Mouse (Mus musculus): ENCODE data around the gene Asns. TPM values are rescaled to one million over a fixed set of nuclear protein-coding genes. Genes with fewer than 3 reads are reported as not detected.

Asns gene
- polyA plus RNA-seq, 1 experiment from 2014 or later: 57.2 TPM

DNA sequence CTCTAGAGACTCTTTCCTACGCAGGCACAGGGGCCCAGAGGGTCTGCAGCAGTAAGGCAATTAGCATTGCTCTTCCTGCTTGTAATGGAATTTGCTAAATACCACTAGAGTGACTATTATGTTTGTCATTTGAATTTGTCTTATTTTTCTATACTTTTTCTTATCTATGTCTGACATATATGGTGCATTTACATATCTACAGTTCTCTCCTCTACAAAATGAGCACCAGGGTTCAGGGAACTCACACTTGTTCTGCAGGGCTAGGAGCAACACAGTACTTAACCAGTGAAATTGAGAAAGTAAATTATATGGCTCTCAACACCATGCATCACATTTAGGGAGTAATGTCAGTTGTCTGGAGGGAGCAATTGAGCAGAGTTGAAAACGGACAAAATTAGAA is 21.2 kb upstream of the Asns start:
- DNase-seq (ENCODE audit: low spot score): no peak
- ATAC-seq (ENCODE audit: low FRiP score): no peak
- 78% methylated on average over 2 of the region's 2 CpGs for WGBS
- H3K9ac ChIP-seq (ENCODE audit: low read depth, low read length): no peak overlapping the region
- no peaks in the 10 kb centered on the region for H3K9me3 ChIP-seq (ENCODE audit: control insufficient read depth, low read length)
- H3K36me3 ChIP-seq (ENCODE audit: control insufficient read depth, insufficient read depth, low read length): no peaks in the 10 kb centered on the region
- H3K4me3 ChIP-seq (ENCODE audit: low read depth, low read length): no peak overlapping the region
- no peak overlapping the region for H3K4me2 ChIP-seq (replicated peaks; ENCODE audit: low read depth, low read length)
- H3K4me1 ChIP-seq (replicated peaks; ENCODE audit: control insufficient read depth, insufficient read depth, low read length): no peaks in the 10 kb centered on the region
- no peaks in the 10 kb centered on the region for H3K27me3 ChIP-seq (ENCODE audit: control insufficient read depth, insufficient read depth, low read length)
- no peak overlapping the region for H3K27ac ChIP-seq (ENCODE audit: low read depth, low read length)

DNA sequence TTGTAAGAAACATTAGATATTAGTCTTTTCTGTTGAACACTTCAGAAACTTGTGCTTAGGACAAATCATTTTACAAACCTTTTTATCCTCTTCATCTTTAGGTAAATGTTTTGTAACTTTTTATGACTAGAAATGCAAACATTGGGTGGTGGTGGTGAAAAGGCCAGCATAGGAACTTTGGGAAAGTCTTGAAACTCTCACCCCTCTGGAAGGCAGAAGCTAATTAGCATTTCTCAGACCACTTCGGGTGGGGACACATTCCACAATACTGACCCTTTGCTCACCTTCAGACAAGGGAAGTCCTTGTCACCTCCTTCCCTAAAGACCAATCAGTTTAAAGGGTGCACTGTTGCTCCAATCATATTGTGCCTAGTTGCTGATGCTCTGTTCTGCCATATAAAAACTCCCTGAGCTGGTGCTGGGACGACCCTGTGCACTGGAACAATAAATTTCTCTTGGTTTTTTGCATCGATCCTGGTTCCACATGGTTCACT is 18.8 kb upstream of the Asns start:
- DNase-seq (ENCODE audit: low spot score) (no peak), ATAC-seq (ENCODE audit: low FRiP score) (no peak)
- Histone ChIP-seq H3K4me2 (replicated peaks; ENCODE audit: low read depth, low read length) (no peak overlapping the region), H3K4me1 (replicated peaks; ENCODE audit: control insufficient read depth, insufficient read depth, low read length) (no peaks in the 10 kb centered on the region), H3K27ac (ENCODE audit: low read depth, low read length) (no peak overlapping the region), H3K27me3 (ENCODE audit: control insufficient read depth, insufficient read depth, low read length) (no peaks in the 10 kb centered on the region), H3K4me3 (ENCODE audit: low read depth, low read length) (no peak overlapping the region), H3K9ac (ENCODE audit: low read depth, low read length) (no peak overlapping the region), H3K9me3 (ENCODE audit: control insufficient read depth, low read length) (no peaks in the 10 kb centered on the region), H3K36me3 (ENCODE audit: control insufficient read depth, insufficient read depth, low read length) (no peaks in the 10 kb centered on the region)
- 67% methylated on average over 3 of the region's 3 CpGs for whole genome bisulfite sequencing

DNA sequence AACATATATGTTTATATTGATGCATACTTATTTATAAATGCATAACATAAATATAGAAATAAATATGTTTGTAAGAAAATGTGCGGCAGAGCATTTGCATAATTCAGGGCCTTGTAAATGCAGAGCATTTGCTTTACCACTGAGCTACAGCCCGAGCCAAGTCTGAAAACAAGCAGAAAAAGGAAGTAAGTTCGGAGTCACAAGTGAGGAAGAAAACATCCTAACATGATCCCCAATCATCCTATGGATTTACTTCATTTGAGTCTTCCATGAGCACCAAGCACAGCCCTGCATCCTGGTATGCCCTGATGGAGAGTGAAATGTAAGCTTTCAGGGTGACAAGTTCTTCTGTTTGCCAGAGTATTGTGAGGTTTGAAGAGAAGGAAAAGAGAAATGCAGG is 15.2 kb upstream of the Asns start:
- H3K9ac ChIP-seq (ENCODE audit: low read depth, low read length): no peak overlapping the region
- DNase-seq (ENCODE audit: low spot score) (no peak), ATAC-seq (ENCODE audit: low FRiP score) (no peak)
- WGBS: 78% methylated on average over 3 of the region's 3 CpGs
- no peak overlapping the region for H3K27ac ChIP-seq (ENCODE audit: low read depth, low read length)
- H3K9me3 ChIP-seq (ENCODE audit: control insufficient read depth, low read length): no peaks in the 10 kb centered on the region
- H3K27me3 ChIP-seq (ENCODE audit: control insufficient read depth, insufficient read depth, low read length): no peaks in the 10 kb centered on the region
- no peaks in the 10 kb centered on the region for H3K36me3 ChIP-seq (ENCODE audit: control insufficient read depth, insufficient read depth, low read length)
- no peaks in the 10 kb centered on the region for H3K4me1 ChIP-seq (replicated peaks; ENCODE audit: control insufficient read depth, insufficient read depth, low read length)
- no peak overlapping the region for H3K4me2 ChIP-seq (replicated peaks; ENCODE audit: low read depth, low read length)
- H3K4me3 ChIP-seq (ENCODE audit: low read depth, low read length): no peak overlapping the region

DNA sequence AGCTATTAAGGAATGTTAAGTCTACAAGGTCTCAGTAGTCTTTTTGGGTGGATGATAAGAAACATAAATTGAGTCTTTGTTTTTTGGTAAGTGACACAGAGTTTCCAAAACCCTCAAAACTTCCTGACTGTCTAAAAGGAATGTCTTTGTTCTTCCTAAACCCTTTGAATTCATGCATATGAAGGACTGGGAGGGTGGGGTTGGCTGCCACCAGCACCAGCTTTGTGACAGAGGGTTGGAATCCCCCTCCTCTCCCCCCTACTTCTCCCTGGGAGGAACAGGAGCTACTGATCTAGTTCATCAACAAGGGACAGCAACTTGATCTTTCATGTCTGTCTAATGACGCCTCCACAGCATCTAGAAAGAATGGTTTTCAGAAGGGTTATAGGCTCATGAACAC is 13.7 kb upstream of the Asns start:
- H3K27ac ChIP-seq (ENCODE audit: low read depth, low read length): no peak overlapping the region
- no peaks in the 10 kb centered on the region for H3K4me1 ChIP-seq (replicated peaks; ENCODE audit: control insufficient read depth, insufficient read depth, low read length)
- no peak for DNase-seq (ENCODE audit: low spot score)
- H3K9ac ChIP-seq (ENCODE audit: low read depth, low read length): no peak overlapping the region
- no peak overlapping the region for H3K4me3 ChIP-seq (ENCODE audit: low read depth, low read length)
- 38% methylated on average over 1 of the region's 1 CpGs for WGBS
- H3K9me3 ChIP-seq (ENCODE audit: control insufficient read depth, low read length): no peaks in the 10 kb centered on the region
- H3K36me3 ChIP-seq (ENCODE audit: control insufficient read depth, insufficient read depth, low read length): no peaks in the 10 kb centered on the region
- no peaks in the 10 kb centered on the region for H3K27me3 ChIP-seq (ENCODE audit: control insufficient read depth, insufficient read depth, low read length)
- H3K4me2 ChIP-seq (replicated peaks; ENCODE audit: low read depth, low read length): no peak overlapping the region
- ATAC-seq (ENCODE audit: low FRiP score): no peak

DNA sequence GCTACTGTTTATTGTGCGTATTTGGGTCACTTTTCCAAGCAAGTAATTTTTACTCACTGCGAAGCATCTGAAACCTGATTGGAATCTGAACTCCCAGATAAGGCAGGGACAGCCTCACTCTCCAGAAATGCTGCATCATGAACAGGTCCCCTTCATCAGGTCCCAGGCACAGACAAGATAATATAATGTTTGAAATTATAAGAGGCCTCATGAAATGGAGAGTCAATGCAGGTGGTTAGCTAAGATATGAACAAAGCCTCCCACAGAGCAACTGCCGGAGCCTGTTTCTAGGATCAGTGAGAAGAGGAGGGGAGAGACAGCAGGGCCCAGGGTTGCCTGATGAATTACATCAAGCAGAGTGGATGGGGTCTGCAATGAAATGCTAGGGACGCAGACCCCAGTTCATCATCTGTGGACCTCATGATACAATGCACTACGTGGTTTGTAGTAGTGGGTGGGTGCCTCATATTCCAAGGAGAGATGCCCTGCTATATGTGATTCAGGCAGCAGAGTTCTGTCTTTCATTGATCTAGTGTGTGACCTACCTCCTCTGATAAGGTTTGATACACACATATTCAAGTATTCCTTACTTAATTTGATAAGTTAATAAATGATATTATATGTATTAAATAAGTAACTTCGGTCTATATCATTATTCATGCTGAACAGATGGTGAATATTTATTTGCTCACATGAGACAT is 5.1 kb upstream of the Asns start:
- DNase-seq (ENCODE audit: low spot score): no peak

DNA sequence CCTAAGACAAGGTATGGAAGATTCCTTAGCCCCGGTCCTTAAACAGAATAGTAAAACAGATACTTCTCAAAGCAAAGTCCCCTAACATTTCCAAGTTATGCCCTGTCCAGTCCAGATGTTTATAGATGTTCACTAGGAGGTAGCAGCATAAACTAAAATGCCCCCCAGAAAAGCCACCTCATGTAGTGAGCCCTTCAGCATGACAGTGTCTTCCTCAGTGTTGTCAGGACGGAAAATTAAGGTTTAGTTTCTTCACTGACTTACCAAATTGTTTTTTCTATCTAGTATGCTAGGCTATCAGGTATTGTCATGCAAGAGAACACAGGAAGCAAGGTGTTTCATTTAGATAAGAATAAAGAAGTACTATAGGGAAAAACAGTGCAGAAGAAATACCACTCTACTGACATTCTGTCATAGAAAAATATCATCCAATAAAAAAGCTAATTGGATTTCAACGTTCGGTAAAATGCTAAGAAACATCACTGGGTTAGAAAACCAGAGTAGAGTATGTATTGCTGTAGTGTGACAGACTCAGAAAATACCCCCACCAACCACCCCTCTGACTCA is 4.1 kb upstream of the Asns start:
- ATAC-seq (ENCODE audit: low FRiP score) (no peak), DNase-seq (ENCODE audit: low spot score) (no peak)
- Histone ChIP-seq H3K9me3 (ENCODE audit: control insufficient read depth, low read length) (no peaks in the 10 kb centered on the region), H3K27me3 (ENCODE audit: control insufficient read depth, insufficient read depth, low read length) (no peaks in the 10 kb centered on the region), H3K9ac (ENCODE audit: low read depth, low read length) (no peak overlapping the region), H3K4me2 (replicated peaks; ENCODE audit: low read depth, low read length) (no peak overlapping the region), H3K36me3 (ENCODE audit: control insufficient read depth, insufficient read depth, low read length) (no peaks in the 10 kb centered on the region), H3K27ac (ENCODE audit: low read depth, low read length) (no peak overlapping the region), H3K4me3 (ENCODE audit: low read depth, low read length) (no peak overlapping the region), H3K4me1 (replicated peaks; ENCODE audit: control insufficient read depth, insufficient read depth, low read length) (no peaks in the 10 kb centered on the region)
- WGBS: 88% methylated on average over 4 of the region's 4 CpGs

More for the DNA sequence above, 5.1 kb upstream of the Asns start:
- no peak overlapping the region for H3K9ac ChIP-seq (ENCODE audit: low read depth, low read length)
- 85% methylated on average over 6 of the region's 6 CpGs for WGBS
- no peak overlapping the region for H3K27ac ChIP-seq (ENCODE audit: low read depth, low read length)
- no peaks in the 10 kb centered on the region for H3K27me3 ChIP-seq (ENCODE audit: control insufficient read depth, insufficient read depth, low read length)
- no peak overlapping the region for H3K4me2 ChIP-seq (replicated peaks; ENCODE audit: low read depth, low read length)
- no peak overlapping the region for H3K4me3 ChIP-seq (ENCODE audit: low read depth, low read length)
- ATAC-seq (ENCODE audit: low FRiP score): no peak
- no peaks in the 10 kb centered on the region for H3K36me3 ChIP-seq (ENCODE audit: control insufficient read depth, insufficient read depth, low read length)
- H3K4me1 ChIP-seq (replicated peaks; ENCODE audit: control insufficient read depth, insufficient read depth, low read length): no peaks in the 10 kb centered on the region
- no peaks in the 10 kb centered on the region for H3K9me3 ChIP-seq (ENCODE audit: control insufficient read depth, low read length)

DNA sequence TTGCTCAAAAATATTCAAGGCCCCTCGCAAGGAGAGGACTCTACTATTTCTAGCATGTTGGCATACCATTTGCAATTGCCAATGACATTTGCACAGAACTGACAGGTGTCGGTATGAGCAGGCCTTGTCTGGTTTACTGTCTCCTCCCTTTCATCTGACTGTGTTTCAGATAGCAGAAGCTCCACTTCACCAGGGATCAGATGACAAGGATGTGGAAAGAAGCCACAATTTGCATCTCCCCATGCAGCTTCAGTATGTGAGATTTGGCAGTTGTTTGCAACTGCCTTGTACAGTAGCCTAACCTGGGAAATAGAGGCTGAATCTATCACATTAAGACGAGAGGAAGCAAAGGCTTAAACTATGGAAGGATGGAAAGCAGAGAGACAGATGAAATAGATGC is 3.6 kb upstream of the Asns start:
- H3K4me2 ChIP-seq (replicated peaks; ENCODE audit: low read depth, low read length): no peak overlapping the region
- H3K4me3 ChIP-seq (ENCODE audit: low read depth, low read length): no peak overlapping the region
- H3K9me3 ChIP-seq (ENCODE audit: control insufficient read depth, low read length): no peaks in the 10 kb centered on the region
- no peaks in the 10 kb centered on the region for H3K27me3 ChIP-seq (ENCODE audit: control insufficient read depth, insufficient read depth, low read length)
- no peaks in the 10 kb centered on the region for H3K4me1 ChIP-seq (replicated peaks; ENCODE audit: control insufficient read depth, insufficient read depth, low read length)
- H3K9ac ChIP-seq (ENCODE audit: low read depth, low read length): no peak overlapping the region
- ATAC-seq (ENCODE audit: low FRiP score): no peak
- 75% methylated on average over 3 of the region's 3 CpGs for WGBS
- no peaks in the 10 kb centered on the region for H3K36me3 ChIP-seq (ENCODE audit: control insufficient read depth, insufficient read depth, low read length)
- H3K27ac ChIP-seq (ENCODE audit: low read depth, low read length): no peak overlapping the region
- DNase-seq (ENCODE audit: low spot score): no peak

DNA sequence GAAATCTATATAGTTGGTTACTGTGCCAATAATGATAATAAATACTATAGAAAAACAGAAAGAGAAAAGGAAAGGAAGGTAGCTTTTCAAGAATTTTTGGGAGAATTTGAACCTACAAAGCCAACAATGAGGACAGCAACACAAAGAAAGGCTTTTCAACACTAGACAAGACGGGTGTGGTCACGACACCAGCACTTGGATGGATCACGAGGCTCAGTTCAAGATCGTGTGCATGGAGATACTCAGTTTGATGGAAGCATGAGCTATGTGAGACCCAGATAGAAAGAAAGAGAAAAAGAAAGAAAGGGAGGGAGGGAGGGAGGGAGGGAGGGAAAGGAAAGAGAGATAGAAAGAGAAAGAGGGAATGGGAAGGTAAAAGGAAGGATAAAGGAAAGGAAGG is 2.8 kb upstream of the Asns start:
- ATAC-seq (ENCODE audit: low FRiP score) (no peak), DNase-seq (ENCODE audit: low spot score) (no peak)
- Histone ChIP-seq H3K27me3 (ENCODE audit: control insufficient read depth, insufficient read depth, low read length) (no peaks in the 10 kb centered on the region), H3K4me3 (ENCODE audit: low read depth, low read length) (no peak overlapping the region), H3K4me2 (replicated peaks; ENCODE audit: low read depth, low read length) (no peak overlapping the region), H3K4me1 (replicated peaks; ENCODE audit: control insufficient read depth, insufficient read depth, low read length) (no peaks in the 10 kb centered on the region), H3K9ac (ENCODE audit: low read depth, low read length) (no peak overlapping the region), H3K36me3 (ENCODE audit: control insufficient read depth, insufficient read depth, low read length) (no peaks in the 10 kb centered on the region), H3K9me3 (ENCODE audit: control insufficient read depth, low read length) (no peaks in the 10 kb centered on the region), H3K27ac (ENCODE audit: low read depth, low read length) (no peak overlapping the region)
- 83% methylated on average over 4 of the region's 4 CpGs for WGBS

DNA sequence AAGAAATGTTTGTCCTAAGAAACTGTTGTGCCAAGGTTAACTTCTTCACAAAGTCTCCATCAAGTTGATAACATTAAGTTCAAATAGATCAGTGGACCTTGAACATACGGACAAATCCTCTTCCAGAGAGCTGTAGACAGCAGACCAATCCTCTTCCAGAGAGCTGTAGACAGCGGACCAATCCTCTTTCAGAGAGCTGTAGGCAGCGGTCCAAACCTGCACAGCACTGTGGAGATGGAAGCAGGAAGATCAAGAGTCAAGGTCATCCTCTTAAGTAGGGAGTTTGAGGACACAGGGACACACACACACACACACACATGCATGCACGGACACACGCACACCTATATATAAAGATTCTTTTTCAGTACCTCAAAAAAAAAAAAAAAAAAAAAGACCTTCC is 612 bp upstream of the Asns start:
- H3K27me3 ChIP-seq (ENCODE audit: control insufficient read depth, insufficient read depth, low read length): no peaks in the 10 kb centered on the region
- DNase-seq (ENCODE audit: low spot score) (no peak), ATAC-seq (ENCODE audit: low FRiP score) (no peak)
- WGBS: 68% methylated on average over 5 of the region's 5 CpGs
- H3K4me2 ChIP-seq (replicated peaks; ENCODE audit: low read depth, low read length): no peak overlapping the region
- H3K36me3 ChIP-seq (ENCODE audit: control insufficient read depth, insufficient read depth, low read length): no peaks in the 10 kb centered on the region
- no peaks in the 10 kb centered on the region for H3K4me1 ChIP-seq (replicated peaks; ENCODE audit: control insufficient read depth, insufficient read depth, low read length)
- H3K27ac ChIP-seq (ENCODE audit: low read depth, low read length): no peak overlapping the region
- no peaks in the 10 kb centered on the region for H3K9me3 ChIP-seq (ENCODE audit: control insufficient read depth, low read length)
- H3K4me3 ChIP-seq (ENCODE audit: low read depth, low read length): no peak overlapping the region
- H3K9ac ChIP-seq (ENCODE audit: low read depth, low read length): no peak overlapping the region

Measured in hindbrain, embryonic 11.5 days (tissue).